Mouse (Mus musculus) heart, postnatal 0 days (tissue): ENCODE data around the gene Ctsw. TPM values are rescaled to one million over a fixed set of nuclear protein-coding genes. Genes with fewer than 3 reads are reported as not detected.

Experiments used
- ATAC-seq: fragments of 200-750 bp; cut with Nextera tagmentation; 2 replicates; pipeline ENCODE4 v1.8.0; 2017; ENCODE audit warnings: low read depth, moderate number of reproducible peaks, moderate library complexity; ENCODE audit not compliant: insufficient read depth
- DNase-seq: peaks from one replicate; pipeline ENCODE4 v3.0.0-alpha.2; 2016; ENCODE audit warnings: low spot score
- H3K27ac ChIP-seq: fragments of 300-500 bp; sonication (generic); 2 replicates; pipeline ENCODE4 v1.5.1; 2014; ENCODE audit warnings: low read depth, mild to moderate bottlenecking
- H3K27me3 ChIP-seq: fragments of 300-500 bp; sonication (generic); 2 replicates; pipeline ENCODE4 v1.6.1; 2014; ENCODE audit warnings: low read length, mixed read lengths; ENCODE audit not compliant: control insufficient read depth, insufficient read depth
- H3K36me3 ChIP-seq: fragments of 300-500 bp; sonication (generic); replicated peaks from 2 replicates; pipeline ENCODE4 v1.6.1; 2014; ENCODE audit warnings: low read length, mixed read lengths; ENCODE audit not compliant: control insufficient read depth, insufficient read depth
- H3K4me1 ChIP-seq: fragments of 300-500 bp; sonication (generic); 2 replicates; pipeline ENCODE4 v1.6.1; 2014; ENCODE audit warnings: antibody characterized with exemption; ENCODE audit not compliant: control insufficient read depth, insufficient read depth
- H3K4me2 ChIP-seq: fragments of 300-500 bp; sonication (generic); 2 replicates; pipeline ENCODE4 v1.6.1; 2014; ENCODE audit warnings: low read depth, mild to moderate bottlenecking, low read length, moderate library complexity
- H3K4me3 ChIP-seq: fragments of 300-500 bp; sonication (generic); 2 replicates; pipeline ENCODE4 v1.5.1; 2014; ENCODE audit warnings: low read depth, low read length
- H3K9ac ChIP-seq: fragments of 300-500 bp; sonication (generic); replicated peaks from 2 replicates; pipeline ENCODE4 v1.6.1; 2014; ENCODE audit warnings: low read depth, low read length, mixed read lengths
- H3K9me3 ChIP-seq: fragments of 300-500 bp; sonication (generic); replicated peaks from 2 replicates; pipeline ENCODE4 v1.6.1; 2016; ENCODE audit warnings: low read length; ENCODE audit not compliant: control insufficient read depth
- CTCF ChIP-seq: IDR thresholded peaks from 2 replicates; pipeline ENCODE4 v1.5.1; 2016; ENCODE audit warnings: antibody characterized with exemption, control low read depth, low read depth
- EP300 ChIP-seq: IDR thresholded peaks from 2 replicates; pipeline ENCODE4 v1.6.1; 2016; ENCODE audit warnings: antibody characterized with exemption, low read depth
- WGBS: fragments of 180-500 bp; shearing (Covaris S2); extraction: QIAGEN DNeasy Blood & Tissue Kit; methylation state at CpG from one replicate; pipeline ENCODE4 v1.1.7; 2014; 5-methylcytosine and 5-hydroxymethylcytosine counted together
- polyA plus RNA-seq: library from polyadenylated mRNA; unstranded; fragments of >200 nt; fragmentation: Nextera tagmentation; extraction: Ambion mirVana; gene quantifications from 2 replicates; pipeline ENCODE4 v1.2.1, GENCODE M21; 2015
- total RNA-seq: library from RNA; depleted of rRNA; stranded (reverse); fragments of >200 nt; gene quantifications from 2 replicates; pipeline ENCODE4 v1.2.3, GENCODE M21; 2014; ENCODE audit warnings: low replicate concordance

Ctsw gene
- total and polyA plus RNA-seq, 2 experiments from 2014 or later, result 0.42 TPM; not detected in 1

- peak overlapping the region; percentile 90 for H3K27ac ChIP-seq
- H3K27me3 ChIP-seq, result no peaks in the 10 kb centered on the region
- H3K4me2 ChIP-seq, result peak overlapping the region; percentile 49; the same call in 1 of the 2 replicates
- DNase-seq, result no peak
- H3K9ac ChIP-seq, result no peak overlapping the region; the same call in 1 of the 2 replicates
- no peaks in the 10 kb centered on the region for H3K9me3 ChIP-seq
- H3K4me3 ChIP-seq, result no peak overlapping the region
- ATAC-seq, result no peak
- TF ChIP-seq CTCF, result no peak
- TF ChIP-seq EP300, result no peak
- H3K4me1 ChIP-seq, result peaks cover 6% of the 10 kb centered on the region
- WGBS, result 92% methylated on average over 8 of the region's 8 CpGs
- H3K36me3 ChIP-seq, result peaks cover 51% of the 10 kb centered on the region
Measured at GRCm38 (mm10) chr19:5465037-5465436, 3.3 kb downstream of the Ctsw start.

GRCm38 (mm10) chr19:5463791-5464562, 4.3 kb downstream of the Ctsw start:
- Histone ChIP-seq H3K36me3 (peaks cover 51% of the 10 kb centered on the region), H3K4me1 (peaks cover 6% of the 10 kb centered on the region), H3K9me3 (no peaks in the 10 kb centered on the region), H3K4me3 (peak overlapping the region; percentile 31), H3K27ac (peak overlapping the region; percentile 90), H3K27me3 (no peaks in the 10 kb centered on the region), H3K9ac (no peak overlapping the region), H3K4me2 (peak overlapping the region; percentile 49)
- peak; percentile 67 for ATAC-seq
- peak; percentile 95 for TF ChIP-seq CTCF
- TF ChIP-seq EP300, result no peak
- peak; percentile 81 for DNase-seq
- WGBS, result 19% methylated on average over 15 of the region's 15 CpGs

- Histone ChIP-seq H3K4me2 (no peak overlapping the region), H3K9ac (no peak overlapping the region), H3K4me3 (no peak overlapping the region), H3K9me3 (no peaks in the 10 kb centered on the region), H3K27me3 (no peaks in the 10 kb centered on the region), H3K36me3 (peaks cover 51% of the 10 kb centered on the region), H3K4me1 (peaks cover 11% of the 10 kb centered on the region), H3K27ac (no peak overlapping the region)
- TF ChIP-seq CTCF, result no peak
- TF ChIP-seq EP300, result no peak
- WGBS, result 89% methylated on average over 9 of the region's 9 CpGs
- DNase-seq (no peak), ATAC-seq (no peak)
Measured at GRCm38 (mm10) chr19:5463212-5463611, 5.1 kb downstream of the Ctsw start.

GRCm38 (mm10) chr19:5461411-5461810, 6.9 kb downstream of the Ctsw start:
- no peaks in the 10 kb centered on the region for H3K9me3 ChIP-seq
- H3K36me3 ChIP-seq, result peaks cover 34% of the 10 kb centered on the region
- no peak for DNase-seq
- H3K4me1 ChIP-seq, result peaks cover 20% of the 10 kb centered on the region
- 83% methylated on average over 6 of the region's 6 CpGs for WGBS
- no peak for ATAC-seq
- no peaks in the 10 kb centered on the region for H3K27me3 ChIP-seq
- no peak for TF ChIP-seq EP300
- peak overlapping the region; percentile 94 for H3K4me2 ChIP-seq
- H3K4me3 ChIP-seq, result peak overlapping the region; percentile 79
- H3K27ac ChIP-seq, result no peak overlapping the region
- peak overlapping the region; percentile 73 for H3K9ac ChIP-seq

- Histone ChIP-seq H3K9ac (peak within 1 kb of the TSS; percentile 73), H3K4me1 (peaks cover 28% of the 10 kb centered on the region), H3K4me3 (peak within 1 kb of the TSS; percentile 79), H3K27ac (peak within 1 kb of the TSS; percentile 79), H3K9me3 (no peaks in the 10 kb centered on the region), H3K4me2 (peak within 1 kb of the TSS; percentile 94), H3K36me3 (peaks cover 24% of the 10 kb centered on the region), H3K27me3 (no peaks in the 10 kb centered on the region)
- DNase-seq (peak; percentile 81), ATAC-seq (peak; percentile 53)
- TF ChIP-seq EP300, result peak; percentile 66; the same call in 1 of the 2 replicates
- no peak for TF ChIP-seq CTCF
- under 1% methylated on average over 32 of the region's 32 CpGs for WGBS
Measured at GRCm38 (mm10) chr19:5460465-5460911, 7.8 kb downstream of the Ctsw start, which contains the start of gene Fibp. TSS of gene Fibp (plus strand) at chr19:5460615.
